Mouse (Mus musculus): ENCODE data around the gene Prkd1. TPM values are rescaled to one million over a fixed set of nuclear protein-coding genes. Genes with fewer than 3 reads are reported as not detected.

Prkd1 gene
- polyA plus RNA-seq, 1 experiment from 2014 or later = 2.3 TPM

DNA sequence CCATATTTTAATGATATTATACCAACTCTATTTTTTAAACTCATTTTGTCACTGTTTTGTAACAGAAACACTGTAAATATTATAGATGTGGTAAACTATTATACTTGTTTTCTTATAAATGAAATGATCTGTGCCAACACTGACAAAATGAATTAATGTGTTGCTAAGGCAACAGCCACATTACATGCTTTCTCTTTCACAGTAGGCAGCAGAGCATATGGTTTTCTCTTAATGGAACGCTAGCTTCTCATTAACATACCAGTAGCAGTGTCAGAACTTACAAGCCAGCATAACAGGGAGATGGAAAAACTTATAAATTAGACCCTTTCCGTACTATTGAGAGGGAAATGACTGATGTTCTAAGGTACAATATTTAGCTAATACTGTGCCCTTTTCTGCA, 353.3 kb downstream of the Prkd1 start:
- H3K27me3 ChIP-seq (replicated peaks) = peaks cover 6% of the 10 kb centered on the region
- H3K9me3 ChIP-seq = no peaks in the 10 kb centered on the region
- H3K9ac ChIP-seq = no peak overlapping the region
- H3K27ac ChIP-seq = no peak overlapping the region
- no peaks in the 10 kb centered on the region for H3K36me3 ChIP-seq (replicated peaks)
- no peaks in the 10 kb centered on the region for H3K4me1 ChIP-seq
- peak; percentile 88 for ATAC-seq (replicated peaks)
- no peak overlapping the region for H3K4me2 ChIP-seq
- 14% methylated on average over 2 of the region's 2 CpGs for WGBS
- H3K4me3 ChIP-seq = no peak overlapping the region

GRCm38 (mm10) chr12:50292834-50293233, 356.1 kb downstream of the Prkd1 start:
- Histone ChIP-seq H3K9ac (no peak overlapping the region), H3K27ac (no peak overlapping the region), H3K4me3 (no peak overlapping the region), H3K27me3 (replicated peaks) (no peaks in the 10 kb centered on the region), H3K9me3 (no peaks in the 10 kb centered on the region), H3K4me2 (no peak overlapping the region), H3K36me3 (replicated peaks) (no peaks in the 10 kb centered on the region), H3K4me1 (no peaks in the 10 kb centered on the region)
- ATAC-seq (replicated peaks) = no peak
- 75% methylated on average over 3 of the region's 3 CpGs for WGBS
